Mouse (Mus musculus): Measurements from ENCODE around the gene Ficd.
A peak's percentile ranks its signal among the peaks of the same experiment; 100 is the strongest.

The Ficd gene

GRCm38 (mm10) chr5:113735345-113736112 lies at the start of gene Ficd:
Gene Ficd (plus strand): TSS chr5:113735803.
- DNase-seq (ENCODE audit: low read depth, low spot score): peak; percentile 99

GRCm38 (mm10) chr5:113687514-113687913 lies 48.1 kb upstream of the Ficd start:
- DNase-seq (ENCODE audit: low read depth, low spot score): no peak

- peak; percentile 62 for DNase-seq (ENCODE audit: low read depth, low spot score)
Measured at GRCm38 (mm10) chr5:113690069-113690548, 45.5 kb upstream of the Ficd start.

- DNase-seq (ENCODE audit: low read depth, low spot score): no peak
Measured at GRCm38 (mm10) chr5:113690866-113691265, 44.7 kb upstream of the Ficd start.

- DNase-seq (ENCODE audit: low read depth, low spot score): no peak
Measured at GRCm38 (mm10) chr5:113693196-113693755, 42.3 kb upstream of the Ficd start.

- DNase-seq (ENCODE audit: low read depth, low spot score): no peak
Measured at GRCm38 (mm10) chr5:113694000-113694399, 41.6 kb upstream of the Ficd start.

- no peak for DNase-seq (ENCODE audit: low read depth, low spot score)
Measured at GRCm38 (mm10) chr5:113694415-113694814, 41.2 kb upstream of the Ficd start.

- no peak for DNase-seq (ENCODE audit: low read depth, low spot score)
Measured at GRCm38 (mm10) chr5:113700388-113701023, 35.1 kb upstream of the Ficd start.

- DNase-seq (ENCODE audit: low read depth, low spot score): no peak
Measured at GRCm38 (mm10) chr5:113703803-113704585, 31.6 kb upstream of the Ficd start.

GRCm38 (mm10) chr5:113712861-113713260 lies 22.7 kb upstream of the Ficd start:
- no peak for DNase-seq (ENCODE audit: low read depth, low spot score)

- peak; percentile 91 for DNase-seq (ENCODE audit: low read depth, low spot score)
Measured at GRCm38 (mm10) chr5:113716581-113717388, 18.8 kb upstream of the Ficd start.

- peak; percentile 85 for DNase-seq (ENCODE audit: low read depth, low spot score)
Measured at GRCm38 (mm10) chr5:113719221-113719661, 16.4 kb upstream of the Ficd start.

- peak; percentile 75 for DNase-seq (ENCODE audit: low read depth, low spot score)
Measured at GRCm38 (mm10) chr5:113722224-113723013, 13.2 kb upstream of the Ficd start.

GRCm38 (mm10) chr5:113723567-113724237 lies 11.9 kb upstream of the Ficd start:
- peak; percentile 99 for DNase-seq (ENCODE audit: low read depth, low spot score)

- DNase-seq (ENCODE audit: low read depth, low spot score): peak; percentile 97
Measured at GRCm38 (mm10) chr5:113724446-113724845, 11.2 kb upstream of the Ficd start, which contains the start of gene 1700069L16Rik. Gene 1700069L16Rik (minus strand): TSS chr5:113724772.

- no peak for DNase-seq (ENCODE audit: low read depth, low spot score)
Measured at GRCm38 (mm10) chr5:113725417-113725816, 10.2 kb upstream of the Ficd start.

GRCm38 (mm10) chr5:113726618-113727017 lies 9.0 kb upstream of the Ficd start:
- DNase-seq (ENCODE audit: low read depth, low spot score): peak; percentile 74

- peak; percentile 93 for DNase-seq (ENCODE audit: low read depth, low spot score)
Measured at GRCm38 (mm10) chr5:113727238-113727637, 8.4 kb upstream of the Ficd start.

- DNase-seq (ENCODE audit: low read depth, low spot score): peak; percentile 99
Measured at GRCm38 (mm10) chr5:113728011-113728410, 7.6 kb upstream of the Ficd start.

Measured in brain, adult 2 months (tissue).